Mouse (Mus musculus) layer of hippocampus, postnatal 14 days (tissue): ENCODE results near the gene Olfr791. TPM values are rescaled to one million over a fixed set of nuclear protein-coding genes. Genes with fewer than 3 reads are reported as not detected.

Experiments used
- DNase-seq, 2 experiments: peaks; one replicate each; pipeline ENCODE4 v3.0.0; 2021 to 2022; ENCODE audit warnings: low spot score in 2 of 2, mixed read lengths in 1 of 2
- long read RNA-seq, 2 experiments: library from polyadenylated mRNA; stranded (forward); transcript quantifications; one replicate each; pipeline ENCODE4 v2.0.0; 2021
- total RNA-seq, 2 experiments: library from RNA; stranded (reverse); gene quantifications; 2 replicates each; pipeline ENCODE4 v1.2.3; 2021

Gene Olfr791
- not detected for total RNA-seq
- long read RNA-seq, experiment 1 = 0 reads
- long read RNA-seq, experiment 2 = 0 reads

GRCm38 (mm10) chr10:129521492-129521891 is at the start of gene Olfr791:
Olfr791 (plus strand) TSS chr10:129521792.
- DNase-seq = no peak

GRCm38 (mm10) chr10:129473256-129473655 is 48.3 kb upstream of the Olfr791 start:
- no peak for DNase-seq

GRCm38 (mm10) chr10:129473723-129474122 is 47.9 kb upstream of the Olfr791 start:
- no peak for DNase-seq

- no peak for DNase-seq
Measured at GRCm38 (mm10) chr10:129484452-129484851, 37.1 kb upstream of the Olfr791 start, which contains the start of gene Olfr789. Olfr789 (plus strand) TSS chr10:129484752.

- no peak for DNase-seq
Measured at GRCm38 (mm10) chr10:129490101-129490500, 31.5 kb upstream of the Olfr791 start.

- no peak for DNase-seq
Measured at GRCm38 (mm10) chr10:129498192-129498591, 23.4 kb upstream of the Olfr791 start, which contains the start of gene Olfr790. Olfr790 (plus strand) TSS chr10:129498492.

- no peak for DNase-seq
Measured at GRCm38 (mm10) chr10:129538862-129539261, 17.3 kb downstream of the Olfr791 start, which contains the start of gene Olfr792. Olfr792 (plus strand) TSS chr10:129539162.

- DNase-seq = peak; percentile 1
Measured at GRCm38 (mm10) chr10:129549354-129549753, 27.8 kb downstream of the Olfr791 start.

GRCm38 (mm10) chr10:129567355-129567754 is 45.8 kb downstream of the Olfr791 start, which contains the start of gene Olfr794:
Olfr794 (plus strand) TSS chr10:129567655.
- no peak for DNase-seq

- DNase-seq = peak in 1 of 2 experiments; percentile 6
Measured at GRCm38 (mm10) chr10:129577066-129577465, 55.5 kb downstream of the Olfr791 start.

Other genes with a start within 250 kb of the Olfr791 start
- gene Olfr780, start 203.7 kb upstream of the Olfr791 start, total RNA-seq = not detected
- gene Olfr781, start 192.9 kb upstream of the Olfr791 start, total RNA-seq = not detected
- not detected for gene Olfr782, start 172.9 kb upstream of the Olfr791 start, total RNA-seq
- gene Olfr784, start 137.7 kb upstream of the Olfr791 start, total RNA-seq = under 1 TPM in 1 of 2 experiments, not detected in 1; 0.14 TPM
- not detected for gene Olfr785, start 116.4 kb upstream of the Olfr791 start, total RNA-seq
- gene Olfr786, start 94.5 kb upstream of the Olfr791 start, total RNA-seq = not detected
- gene Olfr787, start 59.9 kb upstream of the Olfr791 start, total RNA-seq = not detected
- not detected for gene Olfr788, start 50.8 kb upstream of the Olfr791 start, total RNA-seq
- not detected for gene Olfr789, start 37.0 kb upstream of the Olfr791 start, total RNA-seq
- gene Olfr790, start 23.3 kb upstream of the Olfr791 start, total RNA-seq = not detected
- gene Olfr792, start 17.4 kb downstream of the Olfr791 start, total RNA-seq = not detected
- not detected for gene Olfr794, start 45.9 kb downstream of the Olfr791 start, total RNA-seq
- not detected for gene Olfr796, start 90.8 kb downstream of the Olfr791 start, total RNA-seq
- not detected for gene Olfr798, start 106.1 kb downstream of the Olfr791 start, total RNA-seq
- not detected for gene Olfr799, start 115.7 kb downstream of the Olfr791 start, total RNA-seq
- gene Olfr800, start 135.9 kb downstream of the Olfr791 start, total RNA-seq = not detected
- not detected for gene Olfr801, start 152.1 kb downstream of the Olfr791 start, total RNA-seq
- under 1 TPM; 0.10 to 0.18 TPM for gene Olfr802, start 166.4 kb downstream of the Olfr791 start, total RNA-seq
- gene Olfr803, start 172.5 kb downstream of the Olfr791 start, total RNA-seq = not detected
- gene Olfr804, start 181.4 kb downstream of the Olfr791 start, total RNA-seq = not detected
- not detected for gene Olfr805, start 207.6 kb downstream of the Olfr791 start, total RNA-seq
- gene Olfr806, start 220.1 kb downstream of the Olfr791 start, total RNA-seq = not detected
- gene Olfr807, start 236.0 kb downstream of the Olfr791 start, total RNA-seq = not detected
- gene Olfr808, start 243.7 kb downstream of the Olfr791 start, total RNA-seq = not detected